Mouse (Mus musculus) embryonic facial prominence, embryonic 10.5 days (tissue): ENCODE data around the gene Krt39. TPM values are rescaled to one million over a fixed set of nuclear protein-coding genes. Genes with fewer than 3 reads are reported as not detected.

Experiments used
- DNase-seq: peaks from one replicate; pipeline ENCODE4 v3.0.0-alpha.2; 2017; ENCODE audit warnings: low spot score
- H3K27ac ChIP-seq: fragments of 300-500 bp; sonication (generic); replicated peaks from 2 replicates; pipeline ENCODE4 v1.5.1; 2016; ENCODE audit warnings: mild to moderate bottlenecking
- H3K27me3 ChIP-seq: fragments of 300-500 bp; sonication (generic); replicated peaks from 2 replicates; pipeline ENCODE4 v1.6.1; 2016; ENCODE audit warnings: low read depth, mild to moderate bottlenecking; ENCODE audit not compliant: poor library complexity, severe bottlenecking
- H3K36me3 ChIP-seq: fragments of 300-500 bp; sonication (generic); replicated peaks from 2 replicates; pipeline ENCODE4 v1.6.1; 2016; ENCODE audit warnings: mild to moderate bottlenecking, moderate library complexity
- H3K4me1 ChIP-seq: fragments of 300-500 bp; sonication (generic); 2 replicates; pipeline ENCODE4 v1.6.1; 2016
- H3K4me3 ChIP-seq: fragments of 300-500 bp; sonication (generic); 2 replicates; pipeline ENCODE4 v1.5.1; 2016; ENCODE audit warnings: mild to moderate bottlenecking, moderate library complexity
- H3K9me3 ChIP-seq: fragments of 300-500 bp; sonication (generic); 2 replicates; pipeline ENCODE4 v1.6.1; 2016; ENCODE audit warnings: mild to moderate bottlenecking
- WGBS: fragments of 180-500 bp; shearing (Covaris S2); methylation state at CpG from one replicate; pipeline ENCODE4 v1.1.7; 2016; 5-methylcytosine and 5-hydroxymethylcytosine counted together
- polyA plus RNA-seq: library from polyadenylated mRNA; unstranded; fragments of >200 nt; fragmentation: Nextera tagmentation; extraction: Ambion mirVana; gene quantifications from 2 replicates; pipeline ENCODE4 v1.2.1, GENCODE M21; 2016

Krt39 gene
- polyA plus RNA-seq, result not detected in 2 replicates

DNA sequence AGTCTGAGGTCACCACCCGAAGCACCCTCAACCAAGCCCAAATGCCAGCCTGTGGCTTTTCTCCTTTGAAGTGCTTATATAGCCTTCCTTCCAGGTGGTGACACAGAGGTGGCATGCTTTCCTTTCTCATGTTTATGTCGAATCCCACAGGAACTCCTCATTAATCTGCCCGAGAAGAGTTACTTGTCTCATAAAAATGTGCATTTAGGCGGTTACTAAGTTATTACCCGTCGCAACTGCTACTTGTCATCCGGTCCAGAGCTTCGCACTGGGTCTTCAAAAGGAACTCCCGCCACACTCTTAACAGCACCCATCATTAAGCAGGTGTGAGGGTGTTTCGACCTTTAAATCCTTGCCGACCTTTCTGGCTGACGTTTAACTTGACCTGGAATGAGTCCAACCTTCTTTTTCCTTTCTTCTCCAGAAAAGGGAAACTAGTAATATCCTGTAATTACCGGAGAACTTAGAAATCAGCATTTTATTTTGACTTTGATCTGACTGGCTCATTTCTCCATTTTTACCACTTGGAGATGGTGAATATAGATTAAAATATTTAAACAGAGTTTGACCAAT lies at the start of gene Krt39:
Krt39 (minus strand) TSS at position 51 of the 573 bp plus-strand sequence.
- H3K9me3 ChIP-seq, result no peaks in the 10 kb centered on the region
- no peak for DNase-seq
- no peak within 1 kb of the TSS for H3K27ac ChIP-seq
- 83% methylated on average over 13 of the region's 13 CpGs for WGBS
- H3K4me3 ChIP-seq, result no peak within 1 kb of the TSS
- no peaks in the 10 kb centered on the region for H3K4me1 ChIP-seq
- no peaks in the 10 kb centered on the region for H3K36me3 ChIP-seq
- H3K27me3 ChIP-seq, result no peaks in the 10 kb centered on the region

DNA sequence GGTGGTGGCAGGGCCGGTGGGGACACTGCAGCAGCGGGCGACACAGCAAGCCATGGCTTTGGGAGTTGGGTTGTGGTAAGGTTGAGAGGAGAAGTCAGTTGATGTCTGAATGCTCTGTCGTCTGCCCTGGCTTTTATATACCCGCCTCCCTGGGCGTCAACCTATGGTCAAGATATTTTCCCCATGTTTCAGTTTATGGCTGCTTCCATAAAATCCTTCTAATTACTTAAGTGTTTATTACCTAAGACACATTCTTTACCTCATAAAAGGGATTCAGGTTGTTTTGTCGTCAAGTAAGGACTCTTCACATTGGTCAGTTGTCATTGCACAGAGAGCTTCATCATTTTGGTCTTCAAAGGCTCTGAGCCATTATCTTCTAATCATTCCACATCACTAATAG lies 45.4 kb upstream of the Krt39 start, which contains the start of gene Krtap3-1:
Krtap3-1 (minus strand) TSS at position 101 of the 400 bp plus-strand sequence.
- Histone ChIP-seq H3K27ac (no peak within 1 kb of the TSS), H3K4me1 (no peaks in the 10 kb centered on the region), H3K36me3 (no peaks in the 10 kb centered on the region), H3K4me3 (no peak within 1 kb of the TSS), H3K27me3 (no peaks in the 10 kb centered on the region), H3K9me3 (no peaks in the 10 kb centered on the region)
- WGBS, result 93% methylated on average over 7 of the region's 7 CpGs
- no peak for DNase-seq

DNA sequence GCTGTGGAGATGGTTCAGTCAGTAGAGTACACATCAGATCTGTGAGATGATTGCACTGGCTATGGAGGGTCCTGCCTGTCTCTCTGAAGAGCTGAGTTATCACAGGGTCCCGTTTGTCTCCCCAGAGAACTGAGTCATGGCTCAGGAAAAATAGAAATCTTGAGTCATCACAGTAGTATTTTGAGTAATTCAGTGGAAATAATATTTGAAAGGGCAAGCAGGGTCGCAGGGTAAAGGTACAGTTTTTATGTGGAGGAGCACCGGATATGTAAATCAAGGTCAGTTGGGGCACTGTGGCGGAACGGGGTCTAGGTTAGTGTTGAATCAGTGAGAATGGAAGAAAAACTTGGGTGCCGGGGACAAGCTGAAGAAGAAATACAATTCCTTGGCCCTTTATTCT lies 41.4 kb upstream of the Krt39 start:
- WGBS, result 81% methylated on average over 6 of the region's 6 CpGs
- H3K27ac ChIP-seq, result no peak overlapping the region
- no peaks in the 10 kb centered on the region for H3K4me1 ChIP-seq
- no peaks in the 10 kb centered on the region for H3K9me3 ChIP-seq
- H3K36me3 ChIP-seq, result no peaks in the 10 kb centered on the region
- H3K4me3 ChIP-seq, result no peak overlapping the region
- no peaks in the 10 kb centered on the region for H3K27me3 ChIP-seq
- DNase-seq, result no peak

DNA sequence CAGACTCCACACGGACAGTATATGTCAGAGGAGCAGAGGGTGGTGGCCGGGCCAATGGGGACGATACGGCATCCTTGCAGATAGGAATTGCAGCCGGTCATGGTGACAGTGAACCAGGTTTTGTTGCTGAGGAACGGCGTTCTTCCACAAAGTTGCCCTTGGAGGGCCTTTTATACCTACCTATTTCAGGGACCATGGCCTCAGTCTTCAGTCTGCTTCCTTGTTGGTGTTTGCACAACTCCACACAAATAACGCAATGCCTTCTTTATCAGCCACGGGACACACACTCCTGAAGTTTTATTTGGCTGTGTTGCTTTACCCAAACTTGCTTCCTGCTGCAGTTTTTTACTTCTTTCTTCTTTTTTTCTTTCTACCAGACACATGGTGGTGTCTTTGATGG lies 38.2 kb upstream of the Krt39 start, which contains the start of gene Gm11939:
Gm11939 (minus strand) TSS at position 101 of the 400 bp plus-strand sequence.
- H3K4me3 ChIP-seq, result no peak within 1 kb of the TSS
- no peaks in the 10 kb centered on the region for H3K36me3 ChIP-seq
- H3K27ac ChIP-seq, result no peak within 1 kb of the TSS
- no peaks in the 10 kb centered on the region for H3K4me1 ChIP-seq
- DNase-seq, result no peak
- H3K9me3 ChIP-seq, result no peaks in the 10 kb centered on the region
- H3K27me3 ChIP-seq, result no peaks in the 10 kb centered on the region
- WGBS, result 92% methylated on average over 9 of the region's 9 CpGs

DNA sequence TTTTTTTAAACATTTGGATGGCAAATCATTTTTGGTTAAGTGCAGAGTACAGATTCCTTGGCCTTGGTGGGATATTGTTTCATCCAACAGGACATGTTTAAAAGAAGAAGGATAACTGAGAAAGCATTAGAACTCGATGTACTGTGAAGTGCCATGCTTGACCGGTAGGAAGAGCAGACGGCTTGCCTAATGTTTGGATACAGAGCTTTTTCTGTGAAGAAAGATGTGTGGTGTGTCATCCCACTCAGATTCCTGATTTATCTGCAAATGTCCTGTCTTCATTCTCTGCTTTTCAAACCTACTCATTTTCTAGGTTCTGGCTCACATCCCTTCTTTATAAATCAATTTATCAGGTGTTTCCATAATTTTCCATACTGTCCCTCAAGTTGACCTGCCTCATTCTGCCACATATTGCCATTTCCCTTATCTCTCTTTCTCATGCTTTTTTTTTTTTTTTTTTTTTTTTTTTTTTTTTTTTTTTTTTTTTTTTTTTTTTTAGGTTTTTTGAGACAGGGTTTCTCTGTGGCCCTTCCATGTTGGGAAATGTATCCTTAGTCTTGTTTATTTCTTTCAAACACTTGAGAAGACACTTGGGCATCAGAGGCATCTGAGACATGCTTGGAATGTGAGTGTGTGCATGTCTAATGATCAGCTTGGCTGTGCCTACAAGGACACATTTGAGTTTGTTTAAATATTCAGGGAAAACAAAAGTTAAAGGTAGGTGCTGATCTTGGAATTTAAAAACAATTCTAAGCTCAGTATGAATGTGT lies 37.0 kb upstream of the Krt39 start:
- H3K36me3 ChIP-seq, result no peaks in the 10 kb centered on the region
- H3K4me1 ChIP-seq, result no peaks in the 10 kb centered on the region
- no peak for DNase-seq
- H3K27me3 ChIP-seq, result no peaks in the 10 kb centered on the region
- H3K9me3 ChIP-seq, result no peaks in the 10 kb centered on the region
- 84% methylated on average over 3 of the region's 3 CpGs for WGBS
- no peak overlapping the region for H3K4me3 ChIP-seq
- H3K27ac ChIP-seq, result no peak overlapping the region

DNA sequence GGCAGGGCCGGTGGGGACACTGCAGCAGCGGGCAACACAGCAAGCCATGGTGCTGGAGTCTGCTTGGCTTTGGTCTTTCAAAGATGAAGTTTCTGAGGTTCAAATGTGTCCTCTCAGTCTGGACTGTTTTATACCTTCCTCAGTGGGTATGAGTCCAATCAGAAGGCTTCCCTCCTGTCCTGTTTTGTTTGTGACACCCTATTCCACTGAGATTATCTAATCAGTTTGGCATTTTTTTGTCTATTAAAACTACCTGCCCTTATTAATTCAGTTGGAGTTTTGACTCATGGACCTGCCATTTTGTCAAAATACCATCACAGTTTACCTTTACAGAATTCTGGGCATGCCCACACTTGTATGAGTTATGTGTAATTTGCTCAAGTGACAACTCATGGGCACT lies 35.6 kb upstream of the Krt39 start, which contains the start of gene Krtap3-2:
Krtap3-2 (minus strand) TSS at position 101 of the 400 bp plus-strand sequence.
- WGBS, result 82% methylated on average over 2 of the region's 2 CpGs
- Histone ChIP-seq H3K4me3 (no peak within 1 kb of the TSS), H3K27ac (no peak within 1 kb of the TSS), H3K27me3 (no peaks in the 10 kb centered on the region), H3K9me3 (no peaks in the 10 kb centered on the region), H3K4me1 (no peaks in the 10 kb centered on the region), H3K36me3 (no peaks in the 10 kb centered on the region)
- no peak for DNase-seq

DNA sequence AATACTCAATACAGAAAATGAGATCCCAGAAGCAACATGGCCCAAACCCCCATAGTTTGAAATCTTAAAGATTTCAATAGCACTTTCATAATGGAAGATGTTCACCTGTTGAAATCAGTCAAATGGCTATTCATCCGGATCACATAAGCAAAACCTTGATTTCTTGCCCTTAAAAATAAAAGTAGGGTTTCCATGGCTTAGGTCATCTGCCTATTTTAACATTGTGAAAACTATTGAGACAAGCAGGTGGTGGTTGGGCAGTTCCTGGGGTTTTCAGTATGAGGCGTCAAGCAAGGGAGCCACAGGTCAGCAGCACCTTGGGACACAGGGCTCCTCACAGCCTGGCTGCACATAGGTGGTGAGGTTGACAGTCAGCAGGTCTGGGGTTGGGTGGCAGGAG lies 35.1 kb upstream of the Krt39 start:
- Histone ChIP-seq H3K36me3 (no peaks in the 10 kb centered on the region), H3K4me3 (no peak overlapping the region), H3K27me3 (no peaks in the 10 kb centered on the region), H3K9me3 (no peaks in the 10 kb centered on the region), H3K27ac (no peak overlapping the region), H3K4me1 (no peaks in the 10 kb centered on the region)
- no peak for DNase-seq
- 89% methylated on average over 2 of the region's 2 CpGs for whole genome bisulfite sequencing

DNA sequence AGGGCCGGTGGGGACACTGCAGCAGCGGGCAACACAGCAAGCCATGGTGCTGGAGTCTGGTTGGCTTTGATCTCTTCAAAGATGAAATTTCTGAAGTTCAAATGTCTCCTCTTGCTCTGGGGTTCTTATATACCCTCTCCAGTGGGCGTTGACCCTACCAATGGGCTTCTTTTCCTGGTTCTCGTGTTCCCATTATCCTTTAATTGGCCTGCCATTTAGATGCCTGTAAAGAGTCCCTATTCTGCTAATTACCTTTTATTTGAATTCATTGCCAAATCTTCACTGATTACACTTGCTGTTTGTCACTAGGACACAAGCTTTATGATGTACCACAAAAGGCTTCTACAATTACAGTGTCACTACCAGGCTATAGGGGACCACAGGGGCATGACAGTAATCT lies 29.6 kb upstream of the Krt39 start, which contains the start of gene Krtap3-3:
Krtap3-3 (minus strand) TSS at position 101 of the 400 bp plus-strand sequence.
- no peaks in the 10 kb centered on the region for H3K4me1 ChIP-seq
- H3K9me3 ChIP-seq, result no peaks in the 10 kb centered on the region
- WGBS, result 71% methylated on average over 4 of the region's 4 CpGs
- no peak within 1 kb of the TSS for H3K27ac ChIP-seq
- H3K36me3 ChIP-seq, result no peaks in the 10 kb centered on the region
- no peak within 1 kb of the TSS for H3K4me3 ChIP-seq
- H3K27me3 ChIP-seq, result no peaks in the 10 kb centered on the region
- DNase-seq, result no peak

DNA sequence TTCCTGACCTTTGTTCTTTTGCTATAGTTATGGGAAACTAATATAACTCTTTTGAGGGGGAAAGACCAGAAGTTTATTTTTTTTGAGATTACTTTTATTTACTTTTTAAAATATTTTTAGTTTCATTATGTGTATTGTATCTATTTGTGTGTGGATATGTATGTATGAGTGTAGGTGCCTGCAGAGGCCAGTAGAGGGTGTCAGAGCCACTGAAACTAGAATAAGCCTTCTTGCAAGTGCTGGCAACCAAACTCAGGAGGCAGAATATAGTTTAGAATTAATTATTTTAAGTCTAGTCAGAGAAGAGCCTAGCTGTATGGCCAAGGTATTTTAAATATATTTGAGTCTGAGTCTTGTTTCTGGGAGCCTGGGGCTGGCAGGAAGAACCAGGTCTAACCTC lies 26.8 kb upstream of the Krt39 start:
- H3K27ac ChIP-seq, result no peak overlapping the region
- H3K4me1 ChIP-seq, result no peaks in the 10 kb centered on the region
- no peaks in the 10 kb centered on the region for H3K27me3 ChIP-seq
- H3K9me3 ChIP-seq, result no peaks in the 10 kb centered on the region
- H3K36me3 ChIP-seq, result no peaks in the 10 kb centered on the region
- no peak for DNase-seq
- no peak overlapping the region for H3K4me3 ChIP-seq

DNA sequence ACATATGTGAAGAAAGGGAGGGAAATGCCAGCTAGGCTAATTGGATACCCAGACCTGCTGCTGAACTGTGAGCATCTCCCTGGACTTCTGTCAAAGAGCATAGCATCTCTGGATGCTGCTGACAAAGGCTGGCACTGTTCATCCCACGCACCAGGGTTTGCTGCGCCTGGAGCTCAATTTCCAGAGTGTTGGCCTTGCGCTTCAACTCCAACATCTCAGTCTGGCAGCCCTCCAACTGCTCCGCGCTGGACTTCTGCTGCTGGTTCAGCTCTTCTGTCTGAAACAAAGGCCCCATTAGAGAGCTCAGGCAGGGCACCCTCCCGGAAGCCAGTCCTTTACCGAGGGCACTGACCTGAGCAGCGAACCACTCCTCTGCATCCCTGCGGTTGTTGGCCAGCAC lies 18.6 kb upstream of the Krt39 start:
- Histone ChIP-seq H3K27ac (no peak overlapping the region), H3K4me3 (no peak overlapping the region), H3K9me3 (no peaks in the 10 kb centered on the region), H3K4me1 (peaks cover 6% of the 10 kb centered on the region; the same call in 1 of the 2 replicates), H3K36me3 (no peaks in the 10 kb centered on the region), H3K27me3 (no peaks in the 10 kb centered on the region)
- 53% methylated on average over 9 of the region's 9 CpGs for WGBS
- DNase-seq, result peak; percentile 16

DNA sequence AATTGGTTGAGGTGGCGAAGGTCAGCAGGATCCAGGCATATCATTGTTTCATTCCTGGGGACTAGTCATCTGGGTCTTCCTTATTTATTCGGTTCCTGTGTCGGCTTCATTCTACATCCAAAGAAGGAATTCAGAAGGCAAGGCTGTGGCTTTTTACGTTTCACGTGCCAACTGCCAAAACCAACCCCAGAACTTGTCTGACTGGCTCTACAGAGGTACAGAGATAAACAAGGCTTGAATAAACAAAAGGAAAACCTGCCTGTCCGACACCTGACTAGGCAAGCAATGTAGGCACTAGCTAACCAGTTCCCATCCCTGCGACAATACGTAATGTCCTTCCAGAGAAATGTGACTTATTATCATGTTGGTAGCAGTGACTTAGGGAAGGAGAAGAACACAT lies 7.0 kb downstream of the Krt39 start:
- Histone ChIP-seq H3K4me1 (no peaks in the 10 kb centered on the region), H3K4me3 (no peak overlapping the region), H3K27ac (no peak overlapping the region), H3K9me3 (no peaks in the 10 kb centered on the region), H3K36me3 (no peaks in the 10 kb centered on the region), H3K27me3 (no peaks in the 10 kb centered on the region)
- no peak for DNase-seq
- WGBS, result 85% methylated on average over 8 of the region's 8 CpGs

DNA sequence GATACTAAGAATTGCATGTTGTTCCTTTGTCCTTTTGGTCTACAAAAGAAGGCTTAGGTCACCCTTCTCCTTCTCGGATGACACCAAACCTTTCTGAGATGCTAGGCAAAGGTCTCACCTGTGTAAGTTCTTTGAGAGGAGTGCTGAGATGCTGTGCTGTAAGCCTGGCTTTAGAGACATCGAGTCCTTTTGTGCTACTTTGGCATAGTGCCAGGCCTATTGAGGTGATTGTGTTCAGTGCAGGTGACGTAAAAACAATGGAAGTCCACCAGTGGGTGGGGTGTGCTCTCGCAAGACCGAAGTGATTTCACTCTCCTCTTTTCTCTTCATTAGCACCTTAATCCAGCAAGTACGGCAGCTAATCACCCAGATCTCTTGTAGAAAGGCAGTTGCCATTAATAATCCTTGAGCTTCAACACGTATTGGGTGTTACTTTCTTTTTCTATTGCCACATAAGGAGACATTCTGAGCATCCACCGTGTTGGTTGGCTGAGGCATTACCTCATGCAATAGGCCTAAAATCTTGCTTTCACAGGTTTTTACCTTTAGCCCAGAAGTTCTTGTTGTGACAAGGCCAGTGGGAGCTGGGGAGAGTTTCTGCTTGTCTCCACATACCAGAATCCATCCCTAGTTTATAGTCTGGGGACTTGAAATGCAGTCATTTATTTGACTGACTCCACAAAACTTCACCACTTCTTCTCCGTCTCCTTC lies 20.9 kb downstream of the Krt39 start:
- H3K36me3 ChIP-seq, result no peaks in the 10 kb centered on the region
- 90% methylated on average over 9 of the region's 9 CpGs for WGBS
- DNase-seq, result no peak
- no peak overlapping the region for H3K4me3 ChIP-seq
- no peaks in the 10 kb centered on the region for H3K27me3 ChIP-seq
- no peaks in the 10 kb centered on the region for H3K9me3 ChIP-seq
- no peaks in the 10 kb centered on the region for H3K4me1 ChIP-seq
- H3K27ac ChIP-seq, result no peak overlapping the region
